Mouse (Mus musculus): ENCODE data around the gene Serpina11.

DNA sequence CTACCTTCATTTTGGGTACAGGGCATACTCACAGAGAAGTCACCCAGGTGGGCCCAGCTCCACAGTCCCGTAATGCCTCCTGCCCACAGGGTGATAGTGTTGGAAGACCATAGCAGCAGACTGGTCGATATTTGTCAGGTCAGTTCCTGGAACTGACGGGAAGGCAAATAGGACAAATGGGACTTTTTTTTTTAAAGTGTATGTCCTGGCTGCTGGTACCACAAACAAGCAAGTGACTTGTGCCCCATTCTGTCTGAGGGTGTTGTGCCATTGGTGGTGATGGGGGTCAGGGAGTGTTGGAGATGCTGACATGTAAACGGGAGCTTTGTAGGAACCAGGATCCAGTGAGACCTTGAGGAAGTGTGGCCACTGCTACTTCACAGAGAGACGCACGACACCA is at the start of gene Serpina11:
- TF ChIP-seq CTCF (IDR thresholded peaks at IDR 0.05; ENCODE audit: low read depth, low read length) (no peak), GATA1 (IDR thresholded peaks at IDR 0.05; ENCODE audit: borderline replicate concordance, low read length) (no peak)

Data from G1E (cell line).